Mouse (Mus musculus) embryo, embryonic 10.5 days (tissue): ENCODE results near the gene Adamts18.

Source experiments
- DNase-seq: peaks from one replicate; pipeline ENCODE4 v3.0.0-alpha.2; 2015; ENCODE audit warnings: low spot score

The Adamts18 gene

GRCm38 (mm10) chr8:113660128-113660527 is 188.4 kb downstream of the Adamts18 start:
- DNase-seq: no peak

GRCm38 (mm10) chr8:113656681-113657298 is 191.7 kb downstream of the Adamts18 start:
- no peak for DNase-seq

DNA sequence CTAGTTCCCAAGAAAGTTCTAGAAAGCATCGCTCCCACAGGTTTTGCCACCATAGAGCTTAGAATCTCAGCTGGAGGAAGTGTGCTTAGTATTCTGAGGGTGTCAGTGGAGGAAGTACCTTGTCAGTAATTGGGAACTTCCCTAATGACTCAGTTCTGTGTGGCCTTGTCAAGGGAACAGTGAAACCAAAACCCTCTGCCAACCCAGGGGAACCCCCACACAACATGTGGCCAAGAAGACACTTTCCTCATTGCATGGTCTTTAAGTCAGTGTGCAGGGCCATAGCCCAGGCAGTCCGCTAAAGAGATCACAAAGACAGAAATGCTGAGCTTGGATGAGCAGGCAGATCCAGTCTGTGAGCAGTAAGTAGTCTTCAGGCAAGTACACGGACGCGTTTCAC is 192.4 kb downstream of the Adamts18 start:
- DNase-seq: no peak

DNA sequence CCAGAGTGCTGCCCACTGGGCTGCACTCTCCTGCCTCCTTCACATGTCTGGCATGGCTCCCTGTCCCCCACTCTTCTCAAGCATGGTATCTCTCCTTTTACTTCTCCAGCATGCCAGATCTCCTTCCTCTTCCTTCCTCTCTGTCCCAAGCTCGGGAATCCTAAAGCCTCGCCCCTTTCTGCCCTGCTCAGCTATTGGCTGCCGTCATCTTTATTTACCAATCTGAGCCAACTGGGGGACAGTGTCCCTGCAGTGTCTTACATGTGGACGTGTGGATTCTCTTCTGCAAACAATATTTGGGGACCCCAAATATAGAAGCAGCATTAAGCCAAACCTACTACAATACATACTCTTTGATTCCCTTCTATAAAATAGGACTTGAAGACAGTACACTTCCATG is 195.4 kb downstream of the Adamts18 start:
- DNase-seq: no peak

DNA sequence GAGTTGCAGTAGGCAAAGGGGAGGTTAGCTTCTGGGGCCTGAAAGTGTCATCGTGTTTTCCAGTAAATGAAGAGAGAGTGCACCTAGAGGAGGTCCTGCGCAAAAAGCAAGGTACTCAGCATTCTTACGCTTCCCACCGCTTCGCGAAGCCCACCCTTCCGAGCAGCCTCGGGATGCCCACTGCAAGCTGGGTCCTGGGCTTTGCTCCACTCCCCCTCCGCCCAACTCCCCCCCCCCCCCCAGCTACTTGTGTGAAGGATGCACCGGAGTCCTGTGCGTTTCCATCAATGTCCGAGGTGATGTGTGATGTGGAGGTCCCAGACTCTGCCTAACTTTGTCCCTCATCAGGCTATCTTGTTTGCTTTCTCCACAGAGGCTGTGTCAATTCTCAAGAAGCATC is 196.1 kb downstream of the Adamts18 start:
- no peak for DNase-seq
